Mouse (Mus musculus) embryonic stem cell, embryonic (primary cell): ENCODE measurements around the gene Kremen2.

ENCODE experiments used
- CTCF ChIA-PET, 4 experiments: fragments of 300-600 bp in 2 of 4; fragments of 350-600 bp in 2 of 4; sonication (Branson Sonifier 250); formaldehyde crosslinking; loops; one replicate each; lab custom pipeline; 2022; ENCODE audit warnings: inconsistent platforms in 2 of 4; lab: Charles Lee
- POLR2A ChIA-PET, 4 experiments: fragments of 300-600 bp in 2 of 4; fragments of 350-600 bp in 2 of 4; sonication (Branson Sonifier 250); formaldehyde crosslinking; loops; one replicate each; lab custom pipeline; 2022; ENCODE audit warnings: antibody characterized with exemption in 4 of 4, inconsistent platforms in 1 of 4; lab: Charles Lee

Gene Kremen2

DNA sequence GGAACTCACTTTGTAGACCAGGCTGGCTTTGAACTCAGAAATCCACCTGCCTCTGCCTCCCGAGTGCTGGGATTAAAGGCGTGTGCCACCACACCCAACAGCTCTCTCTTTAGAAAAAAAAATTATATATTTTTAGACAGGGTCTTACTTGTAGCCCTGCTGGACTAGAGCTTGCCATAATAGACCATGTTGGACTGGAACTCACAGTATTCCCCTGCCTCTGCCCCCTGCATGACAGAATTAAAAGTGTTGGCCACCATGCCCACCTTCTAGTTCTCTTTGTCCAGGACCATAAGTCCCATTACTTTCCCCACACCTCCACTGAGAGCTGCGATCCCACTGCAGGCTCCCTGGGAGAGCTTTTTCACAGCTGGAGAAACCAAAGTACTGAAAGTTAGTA is 1.8 kb upstream of the Kremen2 start:
- ChIA-PET POLR2A (interaction anchor here in 2 of 4 experiments (1.3 to 15.7 kb wide), 6 partner anchors 9 to 106 kb away, joined by 3 to 197 read pairs (median 4); partner anchors contain the start of genes Pkmyt1 (in 2 of the 2) and 1520401A03Rik (in 1 of the 2)), CTCF (interaction anchor here in 3 of 4 experiments (0.6 to 4.6 kb wide), 9 partner anchors 8 to 96 kb away, joined by 3 to 48 read pairs (median 3); partner anchors contain the start of genes Paqr4 (in 1 of the 3), Prss32 (in 1 of the 3) and Prss41 (in 1 of the 3))

DNA sequence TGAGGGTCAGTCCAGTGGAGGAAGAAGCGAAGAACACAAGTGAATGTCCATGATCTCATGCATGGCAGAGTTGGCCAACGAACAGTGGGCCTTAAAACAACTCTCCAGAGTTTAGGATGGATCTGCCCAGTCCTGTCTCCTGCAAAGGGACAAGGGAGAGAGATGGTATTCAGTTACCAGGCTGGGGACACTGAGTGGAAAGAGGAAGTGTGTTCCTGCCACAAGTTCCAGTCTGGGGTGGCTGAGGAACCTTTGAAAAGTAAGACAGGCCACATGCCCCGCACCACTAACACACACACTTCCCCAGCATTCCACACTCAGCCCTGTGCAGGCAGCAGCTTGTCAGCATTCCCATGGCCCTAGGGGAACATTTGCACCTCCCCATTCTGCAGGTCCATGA is 1.1 kb upstream of the Kremen2 start:
- ChIA-PET CTCF (interaction anchor here in 3 of 4 experiments (0.5 to 4.6 kb wide), 20 partner anchors 9 to 174 kb away, joined by 3 to 48 read pairs (median 4); partner anchors contain the start of genes Elob (in 1 of the 3), Pkmyt1 (in 1 of the 3), Prss32 (in 1 of the 3) and Prss41 (in 1 of the 3)), POLR2A (interaction anchor here in 3 of 4 experiments (0.7 to 15.7 kb wide), 19 partner anchors 8 to 178 kb away, joined by 3 to 197 read pairs (median 3); partner anchors contain the start of genes Pkmyt1 (in 2 of the 3), 1520401A03Rik (in 1 of the 3) and Elob (in 1 of the 3))

DNA sequence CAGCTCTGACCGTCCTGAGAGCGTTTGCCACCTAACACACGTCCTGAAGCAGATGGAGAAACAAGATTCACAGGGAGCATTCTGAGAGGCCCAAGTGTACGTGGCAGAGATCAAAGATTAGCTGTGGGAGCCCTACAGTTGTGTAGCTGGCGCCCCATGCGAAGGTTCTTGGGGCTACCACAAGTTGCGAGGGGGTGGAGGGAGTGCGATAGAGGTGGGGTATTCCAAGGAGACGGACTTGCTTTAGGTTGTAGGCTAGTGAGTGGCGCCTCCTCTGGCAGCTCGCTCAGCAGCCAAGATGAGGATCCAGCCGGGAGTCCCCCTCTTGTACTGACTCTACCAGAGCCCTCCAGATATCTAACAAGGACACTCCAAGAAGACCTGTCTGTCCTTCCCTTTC is 678 bp upstream of the Kremen2 start:
- ChIA-PET POLR2A (interaction anchor here in 3 of 4 experiments (0.7 to 15.7 kb wide), 19 partner anchors 8 to 179 kb away, joined by 3 to 197 read pairs (median 3); partner anchors contain the start of genes Pkmyt1 (in 2 of the 3), 1520401A03Rik (in 1 of the 3) and Elob (in 1 of the 3)), CTCF (interaction anchor here in 3 of 4 experiments (0.5 to 4.6 kb wide), 20 partner anchors 9 to 116 kb away, joined by 3 to 48 read pairs (median 4); partner anchors contain the start of genes Elob (in 1 of the 3), Pkmyt1 (in 1 of the 3), Prss32 (in 1 of the 3) and Prss41 (in 1 of the 3))

DNA sequence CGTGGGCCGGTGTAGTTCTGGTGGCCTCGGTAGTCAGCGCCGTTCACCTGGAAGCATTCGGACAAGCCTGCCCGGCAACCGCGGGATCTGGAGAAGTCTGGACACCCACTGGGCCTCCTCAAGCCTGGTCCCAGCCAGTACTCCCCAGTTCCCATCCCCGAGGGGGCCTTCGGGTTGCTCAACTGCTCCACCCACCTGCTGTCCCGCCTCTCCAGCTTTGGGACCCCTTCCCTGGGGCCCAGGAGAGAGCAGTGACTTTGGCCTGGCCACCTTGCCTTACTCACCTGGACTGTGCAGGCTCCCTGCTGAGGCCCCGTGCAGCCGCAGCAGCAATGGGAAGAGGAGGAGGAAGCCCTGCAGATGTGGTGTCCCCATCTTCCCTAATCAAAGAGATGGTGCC is 982 bp downstream of the Kremen2 start:
- ChIA-PET CTCF (interaction anchor here in 3 of 4 experiments (0.5 to 1.0 kb wide), 3 partner anchors 14 to 44 kb away, joined by 3 read pairs; no protein-coding TSS in a partner anchor), POLR2A (interaction anchor here in 2 of 4 experiments (1.0 to 15.7 kb wide), 4 partner anchors 11 to 58 kb away, joined by 3 to 197 read pairs (median 3); partner anchors contain the start of genes 1520401A03Rik (in 1 of the 2) and Pkmyt1 (in 1 of the 2))

DNA sequence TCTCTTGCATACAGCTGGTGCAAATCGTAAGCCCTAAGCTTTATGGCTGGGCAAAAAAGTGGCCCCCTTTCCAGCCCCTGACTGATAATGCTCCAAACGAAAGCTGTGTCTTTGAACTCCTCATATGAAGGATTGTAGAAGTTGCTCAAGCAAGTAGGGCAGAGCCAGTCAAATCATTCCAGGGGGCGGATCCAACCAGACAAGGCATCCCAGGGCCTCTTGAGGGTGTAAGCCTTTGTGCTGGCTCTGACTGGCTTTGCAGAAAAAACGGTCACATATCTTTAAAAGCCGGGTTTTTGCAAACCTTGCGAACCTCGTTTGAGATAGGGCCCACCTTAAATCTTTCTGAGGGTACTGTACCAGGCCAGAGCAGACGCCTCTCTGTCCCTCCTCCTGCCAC is 1.6 kb downstream of the Kremen2 start:
- POLR2A ChIA-PET: interaction anchor here in 3 of 4 experiments (0.8 to 15.7 kb wide), 7 partner anchors 8 to 100 kb away, joined by 3 to 197 read pairs (median 3); partner anchors contain the start of genes 1520401A03Rik (in 1 of the 3), Pkmyt1 (in 1 of the 3), Prss32 (in 1 of the 3) and Prss41 (in 1 of the 3)
- CTCF ChIA-PET: interaction anchor here in 2 of 4 experiments (0.7 to 1.0 kb wide), 2 partner anchors 15 kb away, joined by 3 read pairs; no protein-coding TSS in a partner anchor

DNA sequence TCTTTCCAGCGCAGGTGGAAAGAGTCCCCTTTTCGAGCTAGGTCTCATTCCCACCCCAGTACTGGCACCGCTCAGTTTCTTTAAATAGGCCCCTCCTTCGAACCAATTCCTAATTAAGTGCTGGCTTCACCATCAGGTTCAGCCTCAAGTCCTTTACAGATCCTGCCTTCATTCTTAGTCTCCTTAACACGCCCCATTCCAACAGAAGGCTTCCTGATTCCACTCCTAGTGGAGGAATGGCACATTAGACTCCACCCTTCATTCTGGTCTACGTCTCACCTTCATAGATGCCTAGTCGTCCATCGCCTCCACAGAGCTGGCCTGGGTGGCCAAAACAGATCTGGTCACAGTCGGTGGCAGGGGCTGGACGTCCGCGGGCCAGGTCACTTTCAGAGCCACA is 2.7 kb downstream of the Kremen2 start:
- POLR2A ChIA-PET: interaction anchor here in 3 of 4 experiments (1.1 to 15.7 kb wide), 8 partner anchors 9 to 101 kb away, joined by 3 to 197 read pairs (median 6); partner anchors contain the start of genes 1520401A03Rik (in 2 of the 3), Pkmyt1 (in 2 of the 3) and Prss41 (in 1 of the 3)
- CTCF ChIA-PET: interaction anchor here in 1 of 4 experiments (1.0 kb wide), 1 partner anchor 101 kb away, joined by 3 read pairs; the partner anchor contains the start of genes Prss32 and Prss41

DNA sequence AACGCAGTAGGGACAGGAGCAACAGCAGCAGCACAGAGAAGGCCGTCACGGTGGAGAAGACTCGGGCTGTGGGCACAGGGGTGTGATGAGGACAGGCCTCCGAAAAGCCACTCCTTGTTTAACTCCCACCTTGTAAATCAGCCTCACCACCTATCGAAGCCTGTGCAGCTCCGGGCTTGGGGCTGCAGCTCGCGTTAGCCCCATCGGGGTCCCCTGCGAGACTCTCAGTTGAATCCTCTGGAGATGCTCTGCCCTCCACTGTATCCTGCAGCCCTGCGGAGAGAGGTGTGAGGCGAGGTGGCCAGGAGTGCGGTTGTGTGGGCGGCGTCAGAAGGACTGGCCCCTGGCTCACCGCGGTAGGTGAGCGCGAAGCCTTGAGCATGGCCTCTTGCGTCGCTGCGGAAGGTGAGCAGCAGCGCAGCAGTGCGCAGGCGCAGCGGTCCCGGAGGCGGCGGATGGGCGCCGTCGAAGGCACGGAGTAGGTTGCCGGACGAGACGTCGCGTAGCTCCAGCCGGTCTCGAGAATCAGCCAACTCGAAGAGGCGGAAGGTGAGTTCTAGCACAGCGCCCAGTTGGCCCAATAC is 3.3 kb downstream of the Kremen2 start:
- CTCF ChIA-PET: interaction anchor here in 2 of 4 experiments (0.7 to 1.0 kb wide), 2 partner anchors 101 to 102 kb away, joined by 3 read pairs; partner anchors contain the start of genes Prss32 (in 2 of the 2) and Prss41 (in 1 of the 2)
- POLR2A ChIA-PET: interaction anchor here in 3 of 4 experiments (0.6 to 15.7 kb wide), 10 partner anchors 10 to 102 kb away, joined by 3 to 197 read pairs (median 4); partner anchors contain the start of genes 1520401A03Rik (in 2 of the 3), Pkmyt1 (in 2 of the 3) and Prss41 (in 1 of the 3)

DNA sequence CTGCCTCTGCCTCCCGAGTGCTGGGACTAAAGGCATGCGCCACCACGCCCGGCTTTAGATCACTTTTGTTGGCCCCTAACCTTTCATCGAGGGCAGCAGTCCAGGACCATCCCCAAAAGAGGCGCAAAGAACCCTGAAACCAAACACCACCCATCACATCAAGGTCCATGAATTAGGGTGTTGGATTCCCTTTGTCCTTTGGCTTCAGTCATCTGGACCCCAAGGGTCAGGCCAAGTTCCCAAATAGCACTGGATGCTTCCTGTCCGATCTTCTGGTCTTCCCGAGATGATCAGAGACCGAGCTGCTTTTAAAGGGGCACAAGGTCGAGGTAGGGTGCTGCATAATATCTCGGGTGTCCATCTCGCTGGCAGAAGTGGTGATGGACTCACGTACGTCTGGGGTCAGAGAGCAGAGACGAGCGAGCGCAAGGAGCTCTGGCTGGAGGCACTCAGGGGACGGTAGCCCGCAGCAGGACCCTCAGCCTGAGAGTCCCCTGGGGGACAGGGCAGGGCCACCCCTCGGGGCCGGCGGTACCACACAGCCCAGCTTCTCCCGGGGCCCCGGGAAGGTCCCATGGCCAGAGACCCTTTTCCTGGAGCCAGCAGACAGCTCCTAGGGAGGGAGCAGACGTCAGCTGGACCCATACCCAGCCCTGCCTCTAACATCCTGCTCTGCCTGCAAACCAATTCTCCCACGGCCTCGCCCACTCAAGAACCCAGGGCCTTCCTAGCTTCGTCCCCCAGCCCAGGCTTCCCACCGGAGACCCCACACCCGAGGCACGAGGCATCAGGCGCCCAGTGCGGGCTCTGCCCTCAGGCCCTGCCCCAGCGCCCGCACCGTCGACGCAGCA is 4.0 kb downstream of the Kremen2 start:
- CTCF ChIA-PET: interaction anchor here in 2 of 4 experiments (1.4 to 2.7 kb wide), 3 partner anchors 7 to 35 kb away, joined by 4 to 9 read pairs (median 8); no protein-coding TSS in a partner anchor
- POLR2A ChIA-PET: interaction anchor here in 3 of 4 experiments (0.6 to 15.7 kb wide), 20 partner anchors 12 to 141 kb away, joined by 3 to 197 read pairs (median 4); partner anchors contain the start of genes 1520401A03Rik (in 2 of the 3), Pkmyt1 (in 2 of the 3), Prss32 (in 2 of the 3) and Prss41 (in 2 of the 3)

DNA sequence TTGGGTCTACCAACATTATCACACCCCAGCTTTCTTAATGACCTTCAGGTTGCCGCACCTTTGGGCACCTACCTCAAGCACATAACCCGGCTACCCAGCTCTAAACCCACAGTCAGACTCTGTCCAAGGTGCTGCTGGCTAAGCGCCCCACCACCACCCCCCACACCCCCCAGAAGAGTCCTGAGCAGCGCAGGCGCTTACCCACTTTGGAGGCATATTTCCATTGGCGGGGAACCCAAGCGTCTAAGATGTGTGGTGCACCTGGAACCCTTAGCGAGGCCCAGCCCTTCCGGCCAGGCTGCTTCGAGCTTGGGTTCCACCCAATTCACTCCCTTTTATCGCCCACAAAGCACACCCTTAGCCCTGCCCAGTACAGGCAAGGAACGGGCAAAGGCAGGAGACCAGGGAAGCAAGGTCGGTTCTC is 5.0 kb downstream of the Kremen2 start, which contains the start of gene Paqr4:
Paqr4 (minus strand) TSS at position 270 of the 424 bp plus-strand sequence.
- CTCF ChIA-PET: interaction anchor here (0.8 to 3.2 kb wide), 17 partner anchors 8 to 181 kb away, joined by 3 to 29 read pairs (median 4); partner anchors contain the start of genes Prss32 (in 3 of the 4) and Prss41 (in 3 of the 4)

DNA sequence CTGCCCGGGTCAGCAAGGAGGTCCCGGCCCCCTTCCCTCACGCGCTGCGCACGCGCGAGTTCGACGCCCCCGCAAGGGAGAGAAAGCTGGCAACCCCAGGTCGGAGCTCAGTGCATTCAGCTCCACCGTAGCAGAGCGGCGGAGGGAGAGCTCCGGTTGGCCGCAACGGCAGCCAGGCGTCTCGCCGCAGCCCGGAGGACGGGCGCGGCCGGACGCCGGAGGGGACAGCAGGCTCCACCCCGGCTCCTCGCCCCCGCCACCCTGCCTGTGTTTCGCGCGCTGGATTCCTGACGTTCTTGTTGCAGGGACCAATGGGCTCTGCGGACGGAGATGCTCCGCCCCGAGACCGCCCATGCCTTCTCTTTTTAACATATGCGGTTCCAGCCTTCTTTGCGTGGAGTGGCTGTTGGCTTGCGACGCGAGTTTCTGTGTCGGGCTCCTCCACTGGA is 5.5 kb downstream of the Kremen2 start:
- ChIA-PET CTCF (interaction anchor here (0.8 to 3.2 kb wide), 18 partner anchors 8 to 180 kb away, joined by 3 to 29 read pairs (median 4); partner anchors contain the start of genes Prss32 (in 3 of the 4) and Prss41 (in 3 of the 4)), POLR2A (interaction anchor here (0.6 to 15.7 kb wide), 46 partner anchors 9 to 809 kb away, joined by 3 to 197 read pairs (median 4); partner anchors contain the start of genes Pkmyt1 (in 4 of the 4), 1520401A03Rik (in 2 of the 4), Prss32 (in 2 of the 4) and Prss41 (in 2 of the 4))

More for the DNA sequence above, 5.0 kb downstream of the Kremen2 start, which contains the start of gene Paqr4:
- POLR2A ChIA-PET: interaction anchor here (0.6 to 15.7 kb wide), 39 partner anchors 8 to 809 kb away, joined by 3 to 197 read pairs (median 4); partner anchors contain the start of genes Pkmyt1 (in 4 of the 4), 1520401A03Rik (in 2 of the 4), Prss32 (in 2 of the 4) and Prss41 (in 2 of the 4)

DNA sequence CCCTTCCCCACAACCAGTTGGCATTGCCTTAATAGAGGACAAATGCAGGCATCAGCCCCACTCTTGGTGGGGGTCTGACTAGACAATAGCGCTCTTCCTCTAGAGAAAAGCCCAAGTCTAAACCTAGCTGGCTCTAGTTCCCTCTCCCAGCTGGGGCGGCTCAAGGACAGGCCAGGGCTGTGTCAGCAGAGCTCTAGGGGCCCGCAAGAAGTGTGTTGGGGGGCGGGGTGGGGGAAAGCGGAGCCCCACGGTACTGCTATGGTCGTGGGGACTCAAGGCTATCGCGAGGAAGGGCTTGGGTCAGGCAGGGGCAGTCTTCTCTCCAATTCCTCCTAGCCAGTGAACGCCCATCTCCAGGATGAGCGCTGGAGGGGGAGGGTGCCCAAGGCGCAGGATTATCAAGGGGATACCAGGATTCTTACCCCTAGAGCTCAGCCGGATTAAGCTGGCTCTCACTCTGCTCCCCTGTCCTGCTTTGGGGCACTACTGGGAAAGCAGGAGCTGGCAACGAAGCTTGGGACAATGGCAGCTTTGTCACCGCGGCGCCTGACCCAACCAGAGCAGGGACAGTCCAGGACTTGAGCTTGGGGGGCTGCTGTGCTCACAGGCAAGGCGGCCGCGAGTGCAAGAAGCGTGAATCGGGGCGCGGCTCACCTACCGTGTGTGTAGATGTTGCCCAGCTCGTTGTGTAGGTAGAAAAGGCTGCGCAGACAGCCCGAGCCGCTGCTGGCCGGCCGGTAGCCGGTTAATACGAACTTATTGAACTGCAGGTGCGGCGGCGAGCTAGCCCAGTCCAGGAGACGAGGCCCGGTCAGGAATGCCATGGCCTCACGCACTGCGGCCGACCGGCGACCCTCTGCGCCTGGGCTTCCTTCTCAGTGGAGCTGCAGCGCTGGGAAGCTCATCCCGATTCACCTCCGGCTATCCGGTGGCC is 6.2 kb downstream of the Kremen2 start:
- ChIA-PET POLR2A (interaction anchor here (0.5 to 15.7 kb wide), 51 partner anchors 8 to 810 kb away, joined by 3 to 197 read pairs (median 4); partner anchors contain the start of genes Pkmyt1 (in 4 of the 4), 1520401A03Rik (in 2 of the 4), Prss32 (in 2 of the 4) and Prss41 (in 2 of the 4)), CTCF (interaction anchor here (0.5 to 3.2 kb wide), 26 partner anchors 9 to 613 kb away, joined by 3 to 29 read pairs (median 4); partner anchors contain the start of genes Prss32 (in 4 of the 4), Prss41 (in 4 of the 4) and 1520401A03Rik (in 1 of the 4))

DNA sequence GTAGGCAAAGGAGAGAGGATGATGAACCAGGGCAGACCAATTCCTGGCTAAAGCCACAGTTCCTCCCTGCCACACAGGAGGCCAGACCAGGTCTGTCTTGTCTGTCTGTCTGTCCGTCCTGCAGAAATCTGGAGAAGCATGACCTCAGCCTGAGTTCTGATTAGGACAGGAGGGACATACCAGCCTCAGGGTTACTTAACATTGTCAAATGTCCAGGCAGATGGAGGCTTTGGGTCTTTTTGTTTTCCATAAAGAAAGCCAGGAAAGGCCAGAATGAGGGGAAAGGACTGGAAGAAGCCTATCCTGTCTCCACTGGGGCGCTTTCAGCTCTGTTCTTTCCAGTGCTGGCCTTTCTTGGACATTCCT is 6.8 kb downstream of the Kremen2 start:
- POLR2A ChIA-PET: interaction anchor here in 3 of 4 experiments (0.5 to 15.7 kb wide), 15 partner anchors 7 to 248 kb away, joined by 3 to 197 read pairs (median 4); partner anchors contain the start of genes 1520401A03Rik (in 2 of the 3), Pkmyt1 (in 2 of the 3), Prss32 (in 2 of the 3) and Prss41 (in 2 of the 3)
- CTCF ChIA-PET: interaction anchor here in 3 of 4 experiments (0.6 to 3.2 kb wide), 16 partner anchors 9 to 756 kb away, joined by 3 to 29 read pairs (median 4); partner anchors contain the start of genes Prss32 (in 2 of the 3) and Prss41 (in 2 of the 3)

DNA sequence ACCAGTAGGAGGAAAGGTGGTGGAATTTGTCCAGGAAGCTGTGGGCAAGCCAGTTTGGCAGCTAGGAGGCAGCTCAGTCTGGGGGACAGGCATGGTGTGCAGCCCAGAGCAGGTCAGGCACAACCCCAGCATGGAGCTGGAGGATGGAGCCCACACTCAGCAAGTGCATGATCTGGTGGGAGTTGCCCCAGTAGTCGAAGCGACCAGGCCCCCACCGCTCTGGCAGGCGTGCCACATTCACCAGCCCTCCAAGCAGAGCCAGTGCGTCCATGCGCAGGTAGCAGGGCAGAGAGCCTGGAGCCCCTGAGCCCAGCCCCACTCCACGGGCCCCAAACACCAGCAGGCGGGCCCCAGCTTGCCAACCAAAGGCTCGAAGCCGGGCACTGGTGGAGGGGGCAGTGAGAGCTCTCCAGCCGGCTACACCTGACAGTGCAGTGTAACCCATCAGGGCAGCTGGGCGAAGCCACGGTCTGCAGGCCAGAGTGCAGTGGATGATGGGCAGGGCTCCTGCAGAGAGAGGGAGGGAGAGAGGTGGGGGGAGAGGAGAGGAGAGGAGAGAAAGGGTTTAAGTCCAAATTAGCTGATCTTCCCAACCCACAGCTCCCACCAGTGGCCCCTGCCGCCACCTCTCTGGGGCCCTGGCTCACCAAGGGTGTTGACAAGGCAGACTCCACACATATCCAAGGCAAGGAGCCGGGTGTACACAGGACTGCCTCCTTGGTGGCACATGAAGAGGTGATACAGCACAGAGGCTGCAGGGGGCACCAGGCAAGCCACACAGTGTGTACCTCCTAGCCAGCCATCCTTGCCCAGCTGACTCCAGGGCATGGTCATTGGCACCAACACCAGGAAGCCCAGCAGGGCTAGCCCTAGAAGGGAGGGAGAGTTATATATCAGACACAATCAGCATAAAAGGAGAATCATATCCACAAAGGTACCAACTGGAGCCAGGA is 7.9 kb downstream of the Kremen2 start:
- CTCF ChIA-PET: interaction anchor here (0.5 to 3.2 kb wide), 14 partner anchors 9 to 757 kb away, joined by 3 to 29 read pairs (median 4); partner anchors contain the start of gene Prss41 (in 1 of the 4)

More for the DNA sequence above, 7.9 kb downstream of the Kremen2 start:
- POLR2A ChIA-PET: interaction anchor here in 3 of 4 experiments (0.7 to 15.7 kb wide), 12 partner anchors 8 to 137 kb away, joined by 3 to 197 read pairs (median 4); partner anchors contain the start of genes 1520401A03Rik (in 2 of the 3), Pkmyt1 (in 2 of the 3), Prss32 (in 1 of the 3) and Prss41 (in 1 of the 3)
